Mouse (Mus musculus): ENCODE results near the gene Cyp2g1. TPM values are rescaled to one million over a fixed set of nuclear protein-coding genes. Genes with fewer than 3 reads are reported as not detected.

Gene Cyp2g1
- not detected for polyA plus RNA-seq (2017; shearing (Covaris generic))

DNA sequence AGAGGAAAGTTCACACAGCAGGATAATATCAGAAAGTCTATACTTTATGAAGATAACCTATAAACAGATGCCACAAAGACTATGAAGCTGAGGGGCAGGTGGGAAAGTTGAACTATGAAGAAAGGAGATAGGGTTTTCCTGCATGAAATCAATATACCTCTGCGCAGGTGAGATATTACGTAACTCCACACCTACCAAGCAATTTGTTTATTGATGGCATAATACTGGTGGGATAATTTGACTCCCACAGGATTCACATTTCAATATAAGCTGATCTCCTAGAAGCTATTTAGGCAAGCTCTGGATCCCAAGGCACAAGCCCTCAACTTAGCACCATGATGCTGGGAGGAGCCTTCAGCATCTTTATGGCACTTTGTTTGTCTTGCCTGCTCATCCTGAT is at the start of gene Cyp2g1:
Cyp2g1 (plus strand) TSS at position 301 of the 400 bp plus-strand sequence.

DNA sequence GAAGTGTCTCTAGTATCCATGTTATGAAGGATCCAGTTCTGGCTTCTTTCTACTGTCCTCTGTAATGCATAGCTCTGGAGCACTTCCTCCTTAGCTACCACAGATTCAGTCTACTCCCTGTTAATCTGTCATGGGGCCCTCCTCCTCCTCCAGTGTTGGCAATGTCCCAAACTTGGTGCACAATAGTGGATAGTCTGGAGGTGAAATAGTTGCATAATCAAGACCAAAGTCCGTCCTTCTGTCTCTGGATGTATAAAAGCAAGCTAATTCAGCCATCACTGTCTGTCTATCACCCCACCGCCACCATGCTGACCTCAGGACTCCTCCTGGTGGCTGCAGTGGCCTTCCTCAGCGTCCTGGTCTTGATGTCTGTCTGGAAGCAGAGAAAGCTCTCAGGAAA is 26.4 kb downstream of the Cyp2g1 start, which contains the start of gene Cyp2a5:
Cyp2a5 (plus strand) TSS at position 247 of the 400 bp plus-strand sequence.

Other genes with a start within 250 kb of the Cyp2g1 start
- gene Vmn1r185, start 190.4 kb upstream of the Cyp2g1 start, polyA plus RNA-seq (2017; shearing (Covaris generic)) = 0.30 TPM
- not detected for gene Cyp2b23, start 122.5 kb upstream of the Cyp2g1 start, polyA plus RNA-seq (2017; shearing (Covaris generic))
- gene Cyp2b19, start 51.8 kb upstream of the Cyp2g1 start, polyA plus RNA-seq (2017; shearing (Covaris generic)) = not detected
- not detected for gene Cyp2a5, start 26.4 kb downstream of the Cyp2g1 start, polyA plus RNA-seq (2017; shearing (Covaris generic))
- gene Cyp2a22, start 130.5 kb downstream of the Cyp2g1 start, polyA plus RNA-seq (2017; shearing (Covaris generic)) = not detected
- gene Cyp2a12, start 220.2 kb downstream of the Cyp2g1 start, polyA plus RNA-seq (2017; shearing (Covaris generic)) = not detected